Mouse (Mus musculus): ENCODE data around the gene Olfr871. TPM values are rescaled to one million over a fixed set of nuclear protein-coding genes. Genes with fewer than 3 reads are reported as not detected.
A peak's percentile ranks its signal among the peaks of the same experiment; 100 is the strongest.

Gene Olfr871
- total and polyA plus RNA-seq, 3 experiments: 0.08 TPM; not detected in 2

GRCm38 (mm10) chr9:20237378-20237777, 25.4 kb downstream of the Olfr871 start:
- peak overlapping the region; percentile 35 to 55; a peak in 3 of 4 replicates for H3K4me3 ChIP-seq (ENCODE audit: control insufficient read depth in 1 of 2, insufficient read depth in 1 of 2, low read depth in 2 of 2, low read length in 2 of 2)
- peak overlapping the region; percentile 71 for H3K9ac ChIP-seq (ENCODE audit: control insufficient read depth, low read depth, low read length, poor library complexity, severe bottlenecking)
- TF ChIP-seq TCF12 (IDR thresholded peaks at IDR 0.05; ENCODE audit: low read depth, low read length) (peak; percentile 69), POLR2A (IDR thresholded peaks at IDR 0.05; ENCODE audit: control insufficient read depth in 1 of 2, insufficient read depth in 1 of 2, low read depth in 1 of 2, low read length in 2 of 2, poor library complexity in 1 of 2) (no peak), ZNF384 (IDR thresholded peaks at IDR 0.05; ENCODE audit: low read depth, low read length) (peak; percentile 62), CHD2 (IDR thresholded peaks at IDR 0.05; ENCODE audit: low read length) (peak; percentile 12; the same call in 1 of the 2 replicates), NELFE (IDR thresholded peaks at IDR 0.05; ENCODE audit: low read depth, low read length) (no peak), CTCF (IDR thresholded peaks at IDR 0.05 in 2 of 3, conservative IDR thresholded peaks at IDR 0.05 in 1 of 3; ENCODE audit: control insufficient read depth in 1 of 3, insufficient read depth in 1 of 3, low read depth in 2 of 3, low read length in 3 of 3, poor library complexity in 1 of 3, severe bottlenecking in 1 of 3) (no peak), USF2 (IDR thresholded peaks at IDR 0.05; ENCODE audit: borderline replicate concordance in 1 of 2, insufficient read depth in 1 of 2, low read depth in 1 of 2, low read length in 2 of 2) (no peak), KAT2A (conservative IDR thresholded peaks at IDR 0.05; ENCODE audit: low read depth, low read length) (peak; percentile 52; the same call in 1 of the 2 replicates), GABPA (IDR thresholded peaks at IDR 0.05; ENCODE audit: low read depth, low read length) (no peak), MYB (IDR thresholded peaks at IDR 0.05; ENCODE audit: low read depth, low read length) (no peak), POLR2AphosphoS2 (IDR thresholded peaks at IDR 0.05; ENCODE audit: low read length) (no peak), MAFK (IDR thresholded peaks at IDR 0.05; ENCODE audit: borderline replicate concordance, low read depth, low read length) (no peak), MAX (IDR thresholded peaks at IDR 0.05; ENCODE audit: low read length) (peak; percentile 58; the same call in 1 of the 2 replicates), USF1 (IDR thresholded peaks at IDR 0.05; ENCODE audit: low read depth, low read length) (peak; percentile 23; the same call in 1 of the 2 replicates), MXI1 (IDR thresholded peaks at IDR 0.05; ENCODE audit: low read depth, low read length) (peak; percentile 48; the same call in 1 of the 2 replicates), BHLHE40 (IDR thresholded peaks at IDR 0.05; ENCODE audit: borderline replicate concordance, low read depth, low read length) (peak; percentile 9; the same call in 1 of the 2 replicates), JUND (IDR thresholded peaks at IDR 0.05; ENCODE audit: low read depth, low read length) (no peak), ETS1 (IDR thresholded peaks at IDR 0.05; ENCODE audit: low read depth, low read length) (peak; percentile 77), HCFC1 (IDR thresholded peaks at IDR 0.05; ENCODE audit: low read depth, low read length) (peak; percentile 44; the same call in 1 of the 2 replicates), RCOR1 (IDR thresholded peaks at IDR 0.05; ENCODE audit: low read depth, low read length) (peak; percentile 65), MEF2A (IDR thresholded peaks at IDR 0.05; ENCODE audit: extremely low read depth, insufficient replicate concordance, low read depth, low read length, poor library complexity, severe bottlenecking) (no peak), TAL1 (IDR thresholded peaks at IDR 0.05; ENCODE audit: low read length) (no peak), MYC (IDR thresholded peaks at IDR 0.05; ENCODE audit: low read depth, low read length) (peak; percentile 68; the same call in 1 of the 2 replicates), ZKSCAN1 (IDR thresholded peaks at IDR 0.05; ENCODE audit: low read depth, low read length) (no peak), MAZ (IDR thresholded peaks at IDR 0.05; ENCODE audit: low read depth, low read length) (0 out of 2 replicates have a peak, but pooled peaks have one; percentile 23), EP300 (IDR thresholded peaks at IDR 0.05; ENCODE audit: low read depth in 1 of 2, low read length in 2 of 2) (peak; percentile 82 to 92), UBTF (IDR thresholded peaks at IDR 0.05; ENCODE audit: borderline replicate concordance, insufficient read depth, low read depth, low read length) (no peak), SIN3A (IDR thresholded peaks at IDR 0.05; ENCODE audit: low read length) (peak; percentile 70), E2F4 (IDR thresholded peaks at IDR 0.05; ENCODE audit: borderline replicate concordance, low read depth, low read length) (peak; percentile 51; the same call in 1 of the 2 replicates), ZC3H11A (IDR thresholded peaks at IDR 0.05; ENCODE audit: low read depth, low read length) (0 out of 2 replicates have a peak, but pooled peaks have one; percentile 27), ELF1 (IDR thresholded peaks at IDR 0.05; ENCODE audit: low read depth, low read length) (0 out of 2 replicates have a peak, but pooled peaks have one; percentile 48), TBP (IDR thresholded peaks at IDR 0.05; ENCODE audit: low read depth, low read length) (0 out of 2 replicates have a peak, but pooled peaks have one; percentile 15), RAD21 (IDR thresholded peaks at IDR 0.05; ENCODE audit: low read depth, low read length) (no peak; the same call in 1 of the 2 replicates)
- DNase-seq (ENCODE audit: low read depth, low spot score): peak; percentile 90
- no peaks in the 10 kb centered on the region for H3K9me3 ChIP-seq (replicated peaks; ENCODE audit: insufficient read depth, low read length)
- H3K27ac ChIP-seq (ENCODE audit: control insufficient read depth, low read depth, low read length): peak overlapping the region; percentile 93
- peaks cover 3 to 20% of the 10 kb centered on the region in 2 experiments for H3K4me1 ChIP-seq (ENCODE audit: control insufficient read depth in 1 of 2, insufficient read depth in 2 of 2, low read length in 2 of 2)
- no peaks in the 10 kb centered on the region for H3K79me2 ChIP-seq (ENCODE audit: control insufficient read depth, insufficient read depth, low read length, poor library complexity)
- H3K36me3 ChIP-seq (ENCODE audit: control insufficient read depth in 1 of 2, insufficient read depth in 2 of 2, low read length in 2 of 2): peaks cover 0 to 11% of the 10 kb centered on the region in 2 experiments; a peak in 2 of 4 replicates
- no peaks in the 10 kb centered on the region for H3K27me3 ChIP-seq (ENCODE audit: control insufficient read depth in 1 of 2, insufficient read depth in 2 of 2, low read length in 2 of 2)
